Mouse (Mus musculus) spleen, adult 18-20 months (tissue): ENCODE measurements around the gene Tasp1.
A peak's percentile ranks its signal among the peaks of the same experiment; 100 is the strongest.
"Not testable (repeated sequence)": the region's sequence is repeated elsewhere in the genome, so short reads cannot be mapped to it uniquely, and the experiment has no call there.

Experiments used
- DNase-seq, 2 experiments: peaks; one replicate each; pipeline ENCODE4 v3.0.0; 2022; ENCODE audit warnings: mixed read lengths in 2 of 2

Tasp1 gene

GRCm38 (mm10) chr2:140066353-140067314 lies at the start of gene Tasp1:
TSS of gene Tasp1 (minus strand) at chr2:140066805.
- peak; percentile 79 to 80 for DNase-seq

- no peak for DNase-seq
These were observed 47.2 kb upstream of the Tasp1 start for GRCm38 (mm10) chr2:140113851-140114250.

- DNase-seq = no peak
These were observed 42.3 kb upstream of the Tasp1 start for GRCm38 (mm10) chr2:140108945-140109344.

- no peak for DNase-seq
These were observed 41.0 kb upstream of the Tasp1 start for GRCm38 (mm10) chr2:140107641-140108040.

GRCm38 (mm10) chr2:140104951-140105350 lies 38.3 kb upstream of the Tasp1 start:
- DNase-seq = no peak

- no peak for DNase-seq
These were observed 34.2 kb upstream of the Tasp1 start for GRCm38 (mm10) chr2:140100551-140101474.

- DNase-seq = no peak
These were observed 33.4 kb upstream of the Tasp1 start for GRCm38 (mm10) chr2:140099971-140100370.

GRCm38 (mm10) chr2:140097131-140097591 lies 30.6 kb upstream of the Tasp1 start:
- DNase-seq = no peak

- DNase-seq = no peak
These were observed 29.4 kb upstream of the Tasp1 start for GRCm38 (mm10) chr2:140096034-140096433.

- DNase-seq = no peak
These were observed 26.8 kb upstream of the Tasp1 start for GRCm38 (mm10) chr2:140093433-140093832.

GRCm38 (mm10) chr2:140084245-140084644 lies 17.6 kb upstream of the Tasp1 start:
- DNase-seq = no peak

GRCm38 (mm10) chr2:140080747-140081577 lies 14.4 kb upstream of the Tasp1 start:
- no peak for DNase-seq

- DNase-seq = not testable (repeated sequence)
These were observed 12.7 kb upstream of the Tasp1 start for GRCm38 (mm10) chr2:140079284-140079683.

GRCm38 (mm10) chr2:140078600-140079280 lies 12.1 kb upstream of the Tasp1 start:
- no peak for DNase-seq

- DNase-seq = no peak
These were observed 10.9 kb upstream of the Tasp1 start for GRCm38 (mm10) chr2:140077476-140077875.

GRCm38 (mm10) chr2:140075150-140075549 lies 8.5 kb upstream of the Tasp1 start:
- no peak for DNase-seq

- no peak for DNase-seq
These were observed 911 bp upstream of the Tasp1 start for GRCm38 (mm10) chr2:140067516-140067915.

GRCm38 (mm10) chr2:140065676-140066075 lies 929 bp downstream of the Tasp1 start:
- DNase-seq = no peak

- no peak for DNase-seq
These were observed 5.1 kb downstream of the Tasp1 start for GRCm38 (mm10) chr2:140061481-140061880.

GRCm38 (mm10) chr2:140060092-140060867 lies 6.3 kb downstream of the Tasp1 start:
- DNase-seq = no peak

GRCm38 (mm10) chr2:140058125-140058524 lies 8.5 kb downstream of the Tasp1 start:
- DNase-seq = no peak
